Mouse (Mus musculus) stomach, embryonic 15.5 days (tissue): ENCODE results near the gene Gm6169. TPM values are rescaled to one million over a fixed set of nuclear protein-coding genes. Genes with fewer than 3 reads are reported as not detected.
"Not testable (repeated sequence)": the region's sequence is repeated elsewhere in the genome, so short reads cannot be mapped to it uniquely, and the experiment has no call there.

Source experiments
- ATAC-seq: fragments of 200-750 bp; cut with Nextera tagmentation; 2 replicates; pipeline ENCODE4 v1.8.0; 2017; ENCODE audit warnings: low read depth, moderate number of reproducible peaks, moderate TSS enrichment; ENCODE audit not compliant: insufficient read depth, low FRiP score
- H3K27ac ChIP-seq: fragments of 300-500 bp; sonication (generic); 2 replicates; pipeline ENCODE4 v1.5.1; 2015; ENCODE audit warnings: mild to moderate bottlenecking, inconsistent platforms
- H3K27me3 ChIP-seq: fragments of 300-500 bp; sonication (generic); replicated peaks from 2 replicates; pipeline ENCODE4 v1.6.1; 2015; ENCODE audit warnings: inconsistent platforms
- H3K36me3 ChIP-seq: fragments of 300-500 bp; sonication (generic); 2 replicates; pipeline ENCODE4 v1.6.1; 2015; ENCODE audit warnings: inconsistent platforms
- H3K4me1 ChIP-seq: fragments of 300-500 bp; sonication (generic); 2 replicates; pipeline ENCODE4 v1.6.1; 2015; ENCODE audit warnings: inconsistent platforms
- H3K4me2 ChIP-seq: fragments of 300-500 bp; sonication (generic); 2 replicates; pipeline ENCODE4 v1.6.1; 2015; ENCODE audit warnings: mild to moderate bottlenecking, inconsistent platforms
- H3K4me3 ChIP-seq: fragments of 300-500 bp; sonication (generic); replicated peaks from 2 replicates; pipeline ENCODE4 v1.5.1; 2015; ENCODE audit warnings: inconsistent platforms
- H3K9ac ChIP-seq: fragments of 300-500 bp; sonication (generic); 2 replicates; pipeline ENCODE4 v1.6.1; 2015; ENCODE audit warnings: inconsistent platforms
- H3K9me3 ChIP-seq: fragments of 300-500 bp; sonication (generic); 2 replicates; pipeline ENCODE4 v1.6.1; 2016; ENCODE audit warnings: inconsistent platforms
- WGBS: fragments of 180-500 bp; shearing (Covaris S2); methylation state at CpG from one replicate; pipeline ENCODE4 v1.1.7; 2015; 5-methylcytosine and 5-hydroxymethylcytosine counted together
- polyA plus RNA-seq: library from polyadenylated mRNA; unstranded; fragments of >200 nt; fragmentation: Nextera tagmentation; extraction: Ambion mirVana; gene quantifications from 2 replicates; pipeline ENCODE4 v1.2.1, GENCODE M21; 2015

The Gm6169 gene
- polyA plus RNA-seq = 4.3 and 18.6 TPM in 2 replicates

DNA sequence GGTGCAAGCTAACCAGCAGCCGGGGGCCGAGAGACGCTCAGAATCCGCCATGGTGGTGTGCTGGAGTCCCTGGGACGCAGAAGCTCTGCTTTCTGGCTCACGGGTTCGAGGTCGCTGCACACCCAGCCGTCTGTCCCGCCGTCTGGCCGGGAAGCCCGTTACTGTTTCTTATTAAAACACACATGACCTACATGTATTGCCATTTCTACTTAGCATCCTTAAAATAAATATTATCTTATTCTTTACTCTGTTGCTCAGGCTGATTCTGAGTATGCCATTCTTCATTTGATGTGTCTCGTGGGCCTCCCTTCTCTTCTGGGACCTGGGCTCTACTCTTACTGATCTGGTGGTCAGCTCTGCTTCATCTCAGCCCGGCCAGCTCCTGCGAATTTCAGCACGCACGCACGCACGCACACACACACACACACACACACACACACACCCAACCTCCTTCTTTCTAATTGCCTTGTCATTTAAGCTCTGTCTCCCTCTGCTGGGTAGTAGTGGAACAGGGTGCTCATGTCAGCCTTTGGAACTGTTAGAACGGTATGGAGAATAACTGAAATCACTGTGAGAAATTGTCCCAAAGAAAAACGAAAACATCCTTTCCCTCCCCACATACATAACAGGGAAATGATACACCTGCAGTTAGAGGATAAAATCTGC lies at the start of gene Gm6169:
Gene Gm6169 (minus strand): TSS at position 51 of the 666 bp plus-strand sequence.
- Histone ChIP-seq H3K9ac (no peak within 1 kb of the TSS), H3K27me3 (no peaks in the 10 kb centered on the region), H3K36me3 (no peaks in the 10 kb centered on the region), H3K4me2 (no peak within 1 kb of the TSS), H3K27ac (no peak within 1 kb of the TSS), H3K9me3 (no peaks in the 10 kb centered on the region), H3K4me3 (no peak within 1 kb of the TSS), H3K4me1 (no peaks in the 10 kb centered on the region)
- ATAC-seq = no peak
- 73% methylated on average over 22 of the region's 22 CpGs for WGBS

DNA sequence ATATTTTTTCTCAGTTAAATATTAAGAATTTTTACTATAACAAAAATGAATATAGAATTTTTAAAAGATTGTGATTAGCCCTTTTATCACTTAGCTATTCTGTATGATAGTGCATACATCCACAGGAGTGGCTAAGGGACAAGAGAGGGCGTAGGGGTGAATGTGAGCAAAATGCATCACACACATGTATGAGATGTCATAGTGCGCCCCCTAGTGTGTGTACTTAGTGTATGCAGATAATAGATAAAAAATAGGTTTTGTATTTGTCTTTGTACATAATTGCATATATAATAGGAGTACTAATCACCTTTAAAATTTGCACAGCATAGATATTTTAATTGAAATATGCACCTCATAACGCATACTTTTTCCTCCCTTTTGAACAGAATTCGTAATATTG lies 46.8 kb upstream of the Gm6169 start:
- WGBS = 64% methylated on average over 4 of the region's 4 CpGs

DNA sequence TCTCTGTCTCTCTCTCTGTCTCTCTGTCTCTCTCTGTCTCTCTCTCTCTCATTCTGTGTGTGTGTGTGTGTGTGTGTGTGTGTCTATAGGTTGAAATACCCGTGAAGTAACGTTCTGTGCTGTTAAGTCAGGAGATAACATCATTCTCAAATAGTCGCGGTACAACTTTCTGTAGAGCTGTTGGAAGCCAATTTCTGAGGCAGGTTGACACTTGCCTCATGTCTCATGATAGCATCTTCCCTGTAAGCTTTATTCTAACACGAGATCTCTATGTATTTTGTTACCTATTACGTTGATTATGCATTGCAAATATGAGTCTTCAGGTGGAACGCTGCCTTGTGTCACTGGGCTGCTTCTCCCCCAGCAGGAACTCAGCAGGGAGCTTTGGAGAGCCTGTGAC lies 43.3 kb upstream of the Gm6169 start:
- Histone ChIP-seq H3K27ac (no peak overlapping the region), H3K4me3 (no peak overlapping the region), H3K4me1 (peaks cover 6% of the 10 kb centered on the region; the same call in 1 of the 2 replicates), H3K9ac (no peak overlapping the region), H3K9me3 (no peaks in the 10 kb centered on the region), H3K27me3 (no peaks in the 10 kb centered on the region), H3K4me2 (no peak overlapping the region), H3K36me3 (peaks cover 13% of the 10 kb centered on the region; the same call in 1 of the 2 replicates)
- no peak for ATAC-seq
- WGBS = 84% methylated on average over 7 of the region's 7 CpGs

More for the DNA sequence above, 46.8 kb upstream of the Gm6169 start:
- Histone ChIP-seq H3K9me3 (no peaks in the 10 kb centered on the region), H3K27me3 (no peaks in the 10 kb centered on the region), H3K4me2 (no peak overlapping the region), H3K36me3 (peaks cover 21% of the 10 kb centered on the region), H3K9ac (no peak overlapping the region), H3K27ac (no peak overlapping the region), H3K4me3 (no peak overlapping the region), H3K4me1 (no peaks in the 10 kb centered on the region)
- ATAC-seq = no peak

DNA sequence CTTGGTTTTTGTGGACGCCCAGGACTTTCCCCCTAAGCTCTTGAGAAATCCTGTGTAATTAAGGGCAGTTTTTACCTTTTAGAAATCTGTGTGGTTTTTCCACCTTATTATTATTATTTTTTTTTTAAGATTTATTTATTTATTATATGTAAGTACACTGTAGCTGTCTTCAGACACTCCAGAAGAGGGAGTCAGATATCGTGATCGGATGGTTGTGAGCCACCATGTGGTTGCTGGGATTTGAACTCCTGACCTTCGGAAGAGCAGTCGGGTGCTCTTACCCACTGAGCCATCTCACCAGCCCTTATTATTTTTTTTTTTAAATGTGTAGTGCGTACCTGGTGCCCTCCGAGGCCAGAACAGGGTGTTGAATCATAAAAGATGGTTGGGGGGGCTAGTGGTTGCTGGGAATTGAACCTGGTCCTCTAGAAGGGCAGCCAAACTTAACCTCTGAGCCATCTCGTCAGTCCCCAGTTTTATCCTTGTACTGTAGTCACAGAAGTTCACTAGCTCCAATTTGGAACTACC lies 39.4 kb upstream of the Gm6169 start:
- not testable (repeated sequence) for H3K27ac ChIP-seq, H3K4me1 ChIP-seq, H3K27me3 ChIP-seq, H3K9me3 ChIP-seq, H3K36me3 ChIP-seq, ATAC-seq
- H3K4me3 ChIP-seq = peak overlapping the region; percentile 66
- peak overlapping the region; percentile 58; the same call in 1 of the 2 replicates for H3K9ac ChIP-seq
- 31% methylated on average over 8 of the region's 8 CpGs for WGBS
- peak overlapping the region; percentile 55 for H3K4me2 ChIP-seq

DNA sequence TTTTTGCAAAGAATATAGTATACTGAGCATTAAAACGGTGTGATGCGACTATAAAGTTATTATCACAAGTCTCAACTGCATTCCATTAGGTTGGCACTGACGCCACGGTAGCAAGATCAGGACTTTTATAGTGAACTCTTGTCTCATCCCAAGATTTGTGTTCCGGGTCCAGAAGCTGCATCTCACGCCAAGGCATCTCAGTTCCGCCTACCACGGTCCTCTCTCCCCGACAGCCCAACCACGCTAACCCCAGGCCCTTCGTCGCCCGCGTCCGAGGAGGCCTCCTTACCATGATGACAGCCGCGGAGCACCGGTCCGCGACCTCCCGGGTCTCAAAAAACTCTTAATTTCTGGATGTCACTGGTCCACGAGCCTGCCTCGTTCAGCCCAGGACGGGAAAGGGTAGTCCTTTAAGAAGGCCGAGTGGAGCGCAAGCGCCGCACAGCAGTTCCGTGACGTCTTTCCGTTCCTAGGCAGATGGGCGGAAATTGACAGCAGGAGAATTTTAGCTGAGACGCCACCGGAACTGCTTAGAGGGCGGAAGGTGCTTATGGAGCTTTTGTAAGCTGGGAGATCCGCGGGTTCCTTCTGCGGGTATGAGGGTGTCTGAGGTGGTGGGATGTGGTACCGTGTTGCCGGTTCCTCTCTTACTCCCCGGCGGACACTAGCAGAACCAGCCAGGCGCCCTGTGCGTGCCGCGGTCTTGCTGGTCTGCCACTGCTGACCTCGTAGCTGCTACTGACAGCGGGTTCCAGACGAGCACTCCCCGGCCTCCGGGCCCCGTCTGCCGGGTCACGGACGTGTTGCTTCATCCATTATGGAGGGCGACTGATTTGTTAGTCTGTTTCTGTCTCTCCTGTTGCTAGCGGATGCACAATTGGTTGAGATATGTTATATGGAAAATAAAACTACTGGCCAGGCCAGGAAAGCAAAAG lies 38.7 kb upstream of the Gm6169 start, which contains the start of the genes Gfm2 and Nsa2:
Gene Gfm2 (plus strand): TSS at position 472 of the 935 bp plus-strand sequence.
Gene Nsa2 (minus strand): TSS at position 472 of the 935 bp plus-strand sequence.
- H3K27ac ChIP-seq = peak within 1 kb of the TSS; percentile 77
- peak within 1 kb of the TSS; percentile 64 for H3K9ac ChIP-seq
- peaks cover 6% of the 10 kb centered on the region; the same call in 1 of the 2 replicates for H3K4me1 ChIP-seq
- H3K4me2 ChIP-seq = peak within 1 kb of the TSS; percentile 55
- H3K36me3 ChIP-seq = peaks cover 7% of the 10 kb centered on the region; the same call in 1 of the 2 replicates
- H3K4me3 ChIP-seq = peak within 1 kb of the TSS; percentile 66
- under 1% methylated on average over 57 of the region's 57 CpGs for WGBS
- ATAC-seq = peak; percentile 95
- H3K9me3 ChIP-seq = no peaks in the 10 kb centered on the region
- no peaks in the 10 kb centered on the region for H3K27me3 ChIP-seq

DNA sequence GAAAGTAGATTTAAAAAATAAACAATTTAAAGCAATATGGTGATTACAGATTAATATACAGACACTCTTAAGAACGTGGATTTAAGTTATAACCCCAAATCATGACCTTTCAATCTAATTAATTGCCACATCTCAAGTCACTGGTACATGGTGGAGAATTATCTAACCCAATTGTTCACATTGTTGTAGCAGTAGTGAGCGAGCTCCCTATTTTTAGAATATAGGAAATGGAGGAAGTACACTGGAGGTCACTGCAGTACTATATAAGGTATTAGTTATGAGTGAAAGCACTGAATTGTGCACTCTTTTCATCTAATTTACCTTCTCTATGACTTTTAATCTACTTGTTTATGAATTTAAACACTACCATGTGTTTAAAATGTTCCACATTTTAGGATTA lies 31.4 kb upstream of the Gm6169 start:
- not testable (repeated sequence) for H3K27ac ChIP-seq, H3K27me3 ChIP-seq, H3K9me3 ChIP-seq, H3K4me3 ChIP-seq, H3K4me2 ChIP-seq, H3K9ac ChIP-seq, ATAC-seq, H3K4me1 ChIP-seq
- no CpG with 5 or more reads among the region's 2 CpGs for WGBS
- H3K36me3 ChIP-seq = peaks cover 15% of the 10 kb centered on the region; the same call in 1 of the 2 replicates

DNA sequence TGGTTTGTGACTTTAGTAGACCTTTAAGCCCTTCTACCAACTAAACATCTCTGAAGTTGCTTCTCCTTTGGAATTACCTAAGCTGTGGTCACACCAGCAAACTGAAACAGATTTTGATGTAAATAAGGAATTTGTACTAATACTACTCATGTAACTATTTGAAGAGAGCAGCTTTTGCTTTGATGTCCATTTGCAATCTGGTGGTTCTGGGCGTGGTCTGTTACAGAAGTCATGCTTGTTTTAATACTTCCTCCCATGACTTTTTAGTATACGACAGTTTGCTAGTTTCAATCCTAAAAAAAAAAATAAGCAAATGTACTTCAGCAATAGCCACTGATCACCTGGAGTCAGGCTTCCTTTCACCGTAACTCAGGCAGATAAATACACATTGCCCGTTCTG lies 30.6 kb upstream of the Gm6169 start:
- 84% methylated on average over 4 of the region's 4 CpGs for WGBS
- not testable (repeated sequence) for H3K9ac ChIP-seq, ATAC-seq, H3K4me1 ChIP-seq, H3K4me2 ChIP-seq, H3K9me3 ChIP-seq, H3K27ac ChIP-seq, H3K27me3 ChIP-seq, H3K4me3 ChIP-seq
- peaks cover 12% of the 10 kb centered on the region; the same call in 1 of the 2 replicates for H3K36me3 ChIP-seq

DNA sequence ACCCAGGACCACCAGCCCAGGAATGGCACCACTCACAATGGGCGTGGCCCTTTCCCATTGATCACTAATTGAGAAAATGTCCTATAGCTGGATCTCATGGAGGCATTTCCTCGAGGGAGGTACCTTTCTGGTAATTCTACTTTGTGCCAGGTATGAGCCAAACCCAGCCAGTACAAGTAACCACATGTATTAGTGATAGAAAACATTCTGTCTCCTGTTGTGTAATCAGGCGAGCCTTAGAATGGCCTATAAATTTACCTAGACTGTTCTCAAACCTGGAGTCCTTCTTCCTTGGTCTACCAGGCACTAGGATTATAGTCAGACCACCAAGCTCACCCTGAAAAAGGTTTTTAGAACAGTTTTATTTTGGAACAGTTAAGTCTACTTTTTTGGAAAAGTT lies 22.3 kb upstream of the Gm6169 start:
- no peak overlapping the region for H3K27ac ChIP-seq
- no peaks in the 10 kb centered on the region for H3K27me3 ChIP-seq
- no peak overlapping the region for H3K4me3 ChIP-seq
- no peak overlapping the region for H3K4me2 ChIP-seq
- 68% methylated on average over 3 of the region's 3 CpGs for WGBS
- no peak for ATAC-seq
- no peak overlapping the region for H3K9ac ChIP-seq
- no peaks in the 10 kb centered on the region for H3K9me3 ChIP-seq
- no peaks in the 10 kb centered on the region for H3K4me1 ChIP-seq
- H3K36me3 ChIP-seq = no peaks in the 10 kb centered on the region

DNA sequence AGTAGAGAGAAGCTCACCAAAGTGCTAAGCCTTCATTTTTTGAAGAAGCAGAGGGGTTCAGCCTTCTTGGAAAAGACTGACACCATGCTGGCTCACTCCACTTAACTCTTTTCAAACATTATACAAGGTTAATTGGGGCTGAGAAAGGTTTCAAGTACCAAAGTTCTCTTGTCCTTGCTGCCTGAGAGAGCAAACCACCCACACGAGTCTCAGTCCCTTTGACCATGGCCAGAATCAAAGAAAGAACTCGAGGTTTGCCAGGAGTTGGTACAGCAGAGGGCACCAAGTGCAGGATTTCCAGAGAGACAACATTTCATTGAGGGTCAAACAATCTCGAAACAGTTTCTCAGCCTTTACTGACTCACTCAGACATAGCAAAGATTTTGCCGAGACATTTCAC lies 10.0 kb upstream of the Gm6169 start:
- ATAC-seq = no peak

DNA sequence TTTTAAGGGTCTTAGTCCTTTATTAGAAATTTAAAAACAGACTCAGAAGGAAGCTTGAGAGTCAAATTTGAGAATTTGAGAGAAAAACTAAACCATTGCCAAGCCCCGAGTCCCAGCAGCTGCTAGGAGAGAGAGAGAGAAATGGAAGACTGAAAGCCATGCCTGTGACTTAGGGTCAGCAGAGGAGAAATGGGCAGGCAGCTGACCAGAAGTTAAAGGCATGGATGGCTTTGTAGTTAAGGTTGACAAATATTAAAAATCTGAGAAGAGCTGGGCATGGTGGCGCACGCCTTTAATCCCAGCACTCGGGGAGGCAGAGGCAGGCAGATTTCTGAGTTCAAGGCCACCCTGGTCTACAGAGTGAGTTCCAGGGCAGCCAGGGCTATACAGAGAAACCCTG lies 8.7 kb upstream of the Gm6169 start:
- H3K4me3 ChIP-seq, H3K27me3 ChIP-seq, ATAC-seq, H3K27ac ChIP-seq, H3K9ac ChIP-seq, H3K9me3 ChIP-seq, H3K4me2 ChIP-seq, H3K4me1 ChIP-seq, H3K36me3 ChIP-seq: not testable (repeated sequence)
- WGBS = 93% methylated on average over 4 of the region's 4 CpGs

More for the DNA sequence above, 10.0 kb upstream of the Gm6169 start:
- Histone ChIP-seq H3K9me3 (no peaks in the 10 kb centered on the region), H3K36me3 (no peaks in the 10 kb centered on the region), H3K4me3 (no peak overlapping the region), H3K27ac (no peak overlapping the region), H3K4me1 (no peaks in the 10 kb centered on the region), H3K27me3 (no peaks in the 10 kb centered on the region), H3K9ac (no peak overlapping the region), H3K4me2 (no peak overlapping the region)
- 81% methylated on average over 4 of the region's 4 CpGs for WGBS

DNA sequence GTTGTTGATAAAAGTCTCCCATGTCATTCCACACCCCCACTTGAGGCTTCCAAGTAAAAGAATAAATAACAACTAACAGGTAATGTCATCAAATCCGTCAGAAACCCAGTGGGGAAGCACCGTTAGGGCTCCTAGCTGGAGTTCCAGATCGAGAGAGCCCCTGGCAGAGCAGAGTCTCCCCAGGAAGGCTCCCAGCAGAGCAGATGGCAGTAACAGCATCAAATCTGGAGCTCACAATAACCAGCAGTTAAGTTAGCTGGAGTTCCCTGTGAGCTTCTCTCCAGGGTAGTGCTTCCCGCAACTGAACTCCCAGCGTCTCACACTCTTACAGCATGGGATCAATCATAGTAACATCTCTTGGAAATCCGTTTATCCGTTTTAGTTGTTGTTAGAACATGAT lies 6.0 kb upstream of the Gm6169 start:
- H3K27ac ChIP-seq = no peak overlapping the region
- no peak overlapping the region for H3K4me2 ChIP-seq
- H3K36me3 ChIP-seq = no peaks in the 10 kb centered on the region
- ATAC-seq = no peak
- H3K9ac ChIP-seq = no peak overlapping the region
- no peaks in the 10 kb centered on the region for H3K9me3 ChIP-seq
- no peak overlapping the region for H3K4me3 ChIP-seq
- 74% methylated on average over 7 of the region's 7 CpGs for WGBS
- no peaks in the 10 kb centered on the region for H3K4me1 ChIP-seq
- no peaks in the 10 kb centered on the region for H3K27me3 ChIP-seq

DNA sequence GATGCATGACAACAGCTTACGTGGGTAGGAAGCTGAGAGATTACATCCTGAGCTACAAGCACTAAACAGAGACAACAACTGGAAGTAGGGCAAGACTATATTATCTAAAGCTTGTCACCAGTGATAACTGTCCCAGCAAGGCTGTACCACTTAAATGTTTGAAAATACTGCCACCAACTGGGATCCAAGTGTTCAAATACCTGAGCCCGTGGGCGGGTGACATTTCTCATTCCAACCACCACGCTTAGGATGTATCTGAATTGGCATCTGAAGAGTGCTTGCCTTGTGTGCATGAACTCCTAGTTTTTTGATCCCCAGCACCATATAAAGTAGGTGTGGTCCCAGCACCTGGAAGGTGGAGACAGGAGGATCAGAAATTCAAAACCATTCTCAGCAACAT lies 3.3 kb downstream of the Gm6169 start:
- no peak for ATAC-seq
- Histone ChIP-seq H3K36me3 (no peaks in the 10 kb centered on the region), H3K4me1 (no peaks in the 10 kb centered on the region), H3K27ac (no peak overlapping the region), H3K4me2 (no peak overlapping the region), H3K27me3 (no peaks in the 10 kb centered on the region), H3K9ac (no peak overlapping the region), H3K4me3 (no peak overlapping the region), H3K9me3 (no peaks in the 10 kb centered on the region)
- WGBS = 81% methylated on average over 4 of the region's 4 CpGs
